Mouse (Mus musculus) adrenal gland (tissue): ENCODE results near the gene Egflam.

Source experiments
- intact Hi-C: fragments of 180-260 bp; cut with DNase I; formaldehyde crosslinking; loops from one replicate; pipeline ENCODE4 v1.15.1; 2025

Gene Egflam

DNA sequence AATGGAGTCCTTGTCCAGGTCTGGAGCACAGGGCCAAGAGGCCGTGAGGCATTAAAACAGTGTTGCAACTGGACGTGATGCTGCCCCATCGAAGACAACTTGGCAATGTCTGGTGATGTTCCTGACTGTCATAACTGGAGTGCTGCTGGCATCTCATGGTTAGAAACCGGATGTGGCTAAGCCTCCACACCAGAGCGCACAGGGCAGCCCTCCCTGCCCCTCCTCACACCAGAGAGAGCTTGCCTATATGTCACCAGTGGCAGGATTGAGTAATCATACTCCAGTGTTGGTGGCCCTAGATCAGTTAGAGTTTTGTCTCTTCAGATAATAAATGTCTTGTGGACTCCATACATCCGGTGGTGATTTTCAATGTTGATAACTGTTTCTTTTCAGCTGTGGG is 210.5 kb downstream of the Egflam start:
- intact Hi-C loops: no loop called here

DNA sequence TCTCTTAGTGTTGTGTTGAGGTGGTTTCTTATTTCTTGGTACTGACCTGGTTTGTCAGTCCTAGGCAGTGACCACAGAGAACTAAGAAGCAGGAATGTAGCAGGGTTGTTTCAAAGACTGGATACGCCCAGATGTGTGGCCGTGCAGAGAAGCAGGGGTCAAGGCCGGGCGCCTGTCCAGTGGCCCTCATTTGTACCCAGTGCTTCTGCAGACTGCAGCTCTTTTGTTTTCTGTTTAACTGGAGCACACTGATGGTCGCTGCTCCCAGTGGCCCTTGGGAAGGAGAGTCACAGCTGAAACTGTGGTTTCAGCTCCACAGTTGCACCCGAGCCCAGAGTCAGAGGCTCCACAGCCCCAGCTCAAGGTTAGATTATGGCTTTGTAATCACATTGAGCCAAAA is 217.6 kb downstream of the Egflam start:
- intact Hi-C loops: loop anchor here (5.0 kb wide), 1 partner anchor 48 kb away; no protein-coding TSS in a partner anchor

DNA sequence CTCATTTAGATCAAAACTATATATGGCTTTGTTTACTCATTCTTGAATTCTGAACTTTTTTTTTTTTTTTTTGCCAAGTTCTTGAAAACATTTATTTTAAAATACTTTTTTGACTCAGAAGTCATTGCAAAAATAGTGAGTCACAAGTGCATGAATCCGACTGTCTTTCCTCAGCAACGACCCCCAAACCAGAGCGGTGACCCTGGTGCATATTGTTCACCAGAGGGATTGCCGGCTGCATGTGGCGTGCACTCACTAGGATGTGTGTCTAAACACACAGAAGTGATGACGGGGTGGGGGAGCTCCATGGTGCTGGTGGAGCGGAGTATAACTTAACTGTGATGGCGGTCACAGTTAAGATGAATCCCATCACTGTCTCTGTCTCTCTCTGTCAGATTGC is 224.4 kb downstream of the Egflam start:
- intact Hi-C loops: no loop called here

DNA sequence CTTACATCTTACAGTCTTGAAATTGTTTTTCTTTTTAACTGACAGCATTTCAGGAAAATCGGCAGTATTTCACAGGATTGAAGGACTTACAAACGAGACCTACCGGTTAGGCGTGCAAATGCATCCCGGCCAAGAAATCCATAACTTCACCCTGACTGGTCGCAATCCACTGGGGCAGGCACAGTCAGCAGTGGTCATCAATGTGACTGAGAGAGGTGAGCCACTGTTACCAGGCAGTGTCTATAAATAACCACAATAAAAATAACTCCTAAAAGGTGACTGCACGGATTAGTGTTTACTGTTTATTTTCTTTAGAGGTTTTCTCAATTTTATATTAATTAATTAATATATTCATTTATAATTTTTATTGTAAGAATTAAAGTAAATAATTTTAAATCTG is 224.8 kb downstream of the Egflam start:
- intact Hi-C loops: no loop called here

DNA sequence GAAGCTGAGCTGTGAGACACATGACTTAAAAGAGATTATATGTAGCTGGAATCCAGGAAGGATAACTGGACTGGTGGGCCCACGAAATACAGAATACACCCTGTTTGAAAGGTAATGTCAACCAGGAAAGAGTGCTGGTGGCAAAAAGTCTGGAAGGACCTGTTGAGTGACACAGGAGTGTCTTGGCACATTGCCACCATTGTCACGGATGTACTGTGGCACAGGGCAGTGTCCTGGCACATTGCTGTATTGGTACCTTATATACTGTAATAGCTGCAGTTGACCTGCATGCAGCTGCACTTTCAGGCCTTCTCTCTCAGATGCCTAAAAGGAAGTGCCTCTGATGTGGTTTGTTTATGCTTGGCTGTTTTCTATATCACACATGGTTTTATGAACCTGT is 225.3 kb downstream of the Egflam start:
- intact Hi-C loops: no loop called here

DNA sequence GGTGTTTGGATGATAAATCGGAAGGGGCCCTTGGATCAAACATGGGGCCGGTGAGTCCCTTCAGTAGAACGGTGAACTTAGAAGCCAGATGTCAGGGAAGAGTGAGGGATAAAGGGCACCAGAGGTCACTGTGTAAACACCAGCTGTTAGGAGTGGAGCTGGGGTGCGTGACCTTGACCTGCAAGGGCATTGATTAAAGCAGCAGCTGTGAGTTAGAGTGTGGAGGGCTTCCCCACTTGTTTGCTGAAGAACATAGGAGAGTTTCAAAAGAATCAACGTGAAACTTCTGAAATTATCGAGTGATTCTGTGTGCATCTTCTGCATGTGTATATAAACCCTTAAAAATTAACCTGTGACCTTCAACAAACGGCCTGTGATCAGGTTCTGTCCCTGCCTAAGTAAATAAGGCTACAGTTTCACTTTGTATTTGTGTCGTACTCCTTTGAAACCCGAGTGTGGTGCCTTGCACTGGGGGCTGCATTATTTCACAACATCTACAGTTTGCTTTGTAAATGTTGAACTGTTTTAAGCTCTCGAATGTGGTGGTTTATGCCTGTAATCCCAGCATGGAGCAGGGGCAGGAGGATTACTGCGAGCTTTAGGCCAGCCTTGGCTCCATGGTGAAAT is 230.2 kb downstream of the Egflam start:
- intact Hi-C loops: no loop called here

DNA sequence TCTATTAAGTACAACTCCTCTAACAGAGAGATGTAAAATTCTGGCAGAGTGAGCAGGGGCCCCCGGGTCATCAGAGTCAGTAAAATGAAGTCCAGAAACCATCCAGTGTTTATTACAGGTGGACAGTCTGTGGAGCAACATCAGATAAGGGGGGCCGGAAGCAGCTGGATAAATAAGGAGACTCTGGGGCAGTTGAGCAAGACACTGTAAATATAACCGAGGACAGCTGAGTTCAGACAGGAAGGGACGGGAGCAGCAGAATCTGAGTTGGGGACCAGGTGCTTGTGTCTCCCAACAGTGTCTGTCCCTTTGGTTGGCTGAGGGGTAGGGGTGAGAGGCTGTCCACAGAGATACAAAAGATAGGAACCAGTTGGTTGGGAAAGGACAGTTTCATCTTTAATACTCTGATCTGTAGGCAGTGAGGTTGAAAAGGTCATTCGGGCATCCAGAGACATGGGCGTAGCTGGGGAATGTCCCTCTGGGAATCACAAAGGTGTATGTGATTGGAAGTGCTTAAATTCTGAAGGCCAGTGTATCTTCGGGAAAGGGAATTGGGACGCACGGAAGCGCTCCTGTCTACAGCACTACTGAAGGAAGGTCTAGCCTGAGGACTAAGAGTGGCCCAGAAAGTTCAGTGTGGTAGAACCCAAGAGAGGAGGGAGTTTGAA is 230.8 kb downstream of the Egflam start:
- intact Hi-C loops: no loop called here

DNA sequence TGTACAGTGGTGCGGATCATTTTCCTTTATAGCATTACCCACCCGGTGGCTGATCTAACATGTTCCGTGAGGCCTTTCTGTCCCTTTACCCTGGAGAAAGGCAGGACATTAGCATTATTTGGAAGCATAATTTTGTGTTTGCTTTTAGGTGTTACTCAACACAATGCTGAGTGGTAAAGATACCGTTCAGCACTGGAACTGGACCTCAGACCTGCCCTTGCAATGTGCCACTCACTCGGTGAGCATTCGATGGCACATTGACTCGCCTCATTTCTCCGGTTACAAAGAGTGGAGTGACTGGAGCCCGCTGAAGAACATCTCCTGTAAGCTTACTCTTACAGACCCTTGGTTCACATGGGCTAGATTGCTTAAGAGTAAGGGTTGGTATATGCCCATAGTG is 231.5 kb downstream of the Egflam start:
- intact Hi-C loops: no loop called here

DNA sequence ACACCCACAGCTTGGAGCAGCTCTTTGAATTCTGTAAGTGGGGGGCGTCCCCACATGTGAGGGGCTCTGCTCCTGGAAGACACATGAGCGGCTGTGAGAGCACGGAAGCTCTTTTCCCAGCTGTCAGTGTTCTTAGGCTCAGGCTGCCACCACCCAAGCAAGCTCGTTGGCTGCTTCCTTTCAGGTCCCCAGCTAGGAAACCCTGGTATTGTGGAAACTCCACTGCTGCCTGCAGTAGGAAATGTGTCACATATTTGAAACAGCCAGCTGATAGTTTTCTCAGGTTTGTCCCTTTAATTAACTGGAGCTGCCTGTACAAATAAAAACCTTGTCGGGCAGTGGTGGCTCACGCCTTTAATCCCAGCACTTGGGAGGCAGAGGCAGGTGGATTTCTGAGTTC is 234.3 kb downstream of the Egflam start:
- intact Hi-C loops: no loop called here

DNA sequence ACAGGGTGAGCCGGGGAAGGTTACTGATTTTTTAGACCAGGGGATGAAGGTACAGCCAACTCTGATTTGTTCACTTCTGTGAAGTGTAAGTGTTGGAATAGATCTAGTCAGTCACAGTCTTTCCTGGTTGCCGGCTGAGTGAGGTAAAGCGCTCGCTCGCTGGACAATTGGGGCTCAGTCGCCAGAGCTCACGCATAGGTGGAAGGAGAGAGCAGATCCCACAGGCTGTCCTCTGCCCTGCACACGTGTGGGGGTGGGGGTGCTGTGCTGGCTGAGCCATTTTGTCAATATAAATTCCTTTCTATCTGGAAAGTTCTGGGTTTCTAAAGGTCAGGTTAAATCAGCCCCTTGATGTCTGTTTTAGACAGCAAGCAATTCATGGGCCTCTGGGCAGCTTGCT is 237.9 kb downstream of the Egflam start:
- intact Hi-C loops: no loop called here

DNA sequence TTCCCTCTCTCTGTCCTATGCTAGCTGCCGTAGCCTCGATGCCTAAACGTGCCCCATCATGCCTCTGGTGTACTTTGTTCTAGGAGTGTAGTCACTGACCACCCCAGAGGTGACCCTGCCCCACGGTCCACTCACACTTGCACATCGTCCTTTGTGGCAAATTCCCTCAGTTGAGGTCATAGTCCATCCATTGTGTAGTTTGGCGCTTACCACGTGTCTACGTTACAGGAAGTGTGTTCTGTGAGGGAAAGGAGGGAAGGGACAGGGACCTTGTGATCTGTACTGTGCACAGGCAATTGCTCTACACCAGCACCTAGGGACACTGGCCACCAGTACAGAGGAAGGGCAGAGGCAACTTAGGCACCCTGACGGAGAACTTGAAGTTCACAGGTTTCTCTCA is 238.3 kb downstream of the Egflam start:
- intact Hi-C loops: no loop called here

DNA sequence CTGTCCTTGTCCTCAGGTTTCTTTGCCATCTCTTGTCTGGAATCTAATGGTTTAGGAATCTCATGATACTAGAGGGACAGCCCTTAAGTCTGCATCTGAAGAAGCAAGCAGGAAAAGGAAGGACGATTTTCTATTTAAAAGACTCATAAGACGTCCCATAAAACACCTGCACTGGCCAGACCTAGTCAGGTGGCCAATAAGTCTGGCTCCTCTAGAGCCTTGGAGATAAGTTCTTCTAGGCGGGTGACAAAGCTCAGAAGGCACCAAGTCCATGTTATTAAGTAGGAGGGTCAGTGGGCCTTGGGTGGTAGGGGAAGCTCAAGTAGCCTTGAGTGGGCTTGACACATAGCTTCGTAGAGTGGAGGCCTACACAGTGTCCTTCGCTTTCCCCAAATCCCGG is 240.5 kb downstream of the Egflam start:
- intact Hi-C loops: no loop called here
